Mouse (Mus musculus) heart, embryonic 13.5 days (tissue): ENCODE results near the gene Rims1. TPM values are rescaled to one million over a fixed set of nuclear protein-coding genes. Genes with fewer than 3 reads are reported as not detected.

Experiments
- ATAC-seq: fragments of 200-750 bp; cut with Nextera tagmentation; 2 replicates; pipeline ENCODE4 v1.8.0; 2017; ENCODE audit warnings: moderate TSS enrichment; ENCODE audit not compliant: insufficient number of reproducible peaks, low FRiP score, low TSS enrichment; ENCODE audit errors: extremely low read depth
- H3K27ac ChIP-seq: fragments of 300-500 bp; sonication (generic); replicated peaks from 2 replicates; pipeline ENCODE4 v1.5.1; 2015; ENCODE audit warnings: moderate library complexity, mild to moderate bottlenecking, inconsistent platforms
- H3K27me3 ChIP-seq: fragments of 300-500 bp; sonication (generic); replicated peaks from 2 replicates; pipeline ENCODE4 v1.6.1; 2015; ENCODE audit warnings: mild to moderate bottlenecking, inconsistent platforms
- H3K36me3 ChIP-seq: fragments of 300-500 bp; sonication (generic); 2 replicates; pipeline ENCODE4 v1.6.1; 2015; ENCODE audit warnings: mild to moderate bottlenecking, inconsistent platforms
- H3K4me1 ChIP-seq: fragments of 300-500 bp; sonication (generic); 2 replicates; pipeline ENCODE4 v1.6.1; 2015; ENCODE audit warnings: inconsistent platforms
- H3K4me2 ChIP-seq: fragments of 300-500 bp; sonication (generic); 2 replicates; pipeline ENCODE4 v1.6.1; 2015; ENCODE audit warnings: inconsistent platforms, mild to moderate bottlenecking, moderate library complexity
- H3K4me3 ChIP-seq: fragments of 300-500 bp; sonication (generic); 2 replicates; pipeline ENCODE4 v1.5.1; 2015; ENCODE audit warnings: moderate library complexity, mild to moderate bottlenecking, inconsistent platforms
- H3K9ac ChIP-seq: fragments of 300-500 bp; sonication (generic); 2 replicates; pipeline ENCODE4 v1.6.1; 2015; ENCODE audit warnings: inconsistent platforms, mild to moderate bottlenecking, moderate library complexity
- H3K9me3 ChIP-seq: fragments of 300-500 bp; sonication (generic); 2 replicates; pipeline ENCODE4 v1.6.1; 2016; ENCODE audit warnings: inconsistent platforms
- WGBS: fragments of 180-500 bp; shearing (Covaris S2); methylation state at CpG from one replicate; pipeline ENCODE4 v1.1.7; 2015; ENCODE audit warnings: mixed read lengths; 5-methylcytosine and 5-hydroxymethylcytosine counted together
- polyA plus RNA-seq: library from polyadenylated mRNA; unstranded; fragments of >200 nt; fragmentation: Nextera tagmentation; extraction: Ambion mirVana; gene quantifications from 2 replicates; pipeline ENCODE4 v1.2.1, GENCODE M21; 2015

Gene Rims1
- polyA plus RNA-seq, 1 experiment from 2014 or later, result 1.4 TPM

GRCm38 (mm10) chr1:22487270-22487864 lies 318.4 kb downstream of the Rims1 start:
- no peak overlapping the region for H3K4me3 ChIP-seq
- ATAC-seq, result no peak
- H3K9me3 ChIP-seq, result no peaks in the 10 kb centered on the region
- no peaks in the 10 kb centered on the region for H3K4me1 ChIP-seq
- H3K36me3 ChIP-seq, result no peaks in the 10 kb centered on the region
- WGBS, result 34% methylated on average over 7 of the region's 7 CpGs
- no peaks in the 10 kb centered on the region for H3K27me3 ChIP-seq
- no peak overlapping the region for H3K27ac ChIP-seq
- no peak overlapping the region for H3K9ac ChIP-seq
- no peak overlapping the region for H3K4me2 ChIP-seq

GRCm38 (mm10) chr1:22476220-22476619 lies 329.6 kb downstream of the Rims1 start:
- Histone ChIP-seq H3K4me2 (no peak overlapping the region), H3K27me3 (no peaks in the 10 kb centered on the region), H3K4me3 (no peak overlapping the region), H3K36me3 (no peaks in the 10 kb centered on the region), H3K9ac (no peak overlapping the region), H3K4me1 (peaks cover 4% of the 10 kb centered on the region; the same call in 1 of the 2 replicates), H3K27ac (no peak overlapping the region), H3K9me3 (no peaks in the 10 kb centered on the region)
- ATAC-seq, result no peak
- WGBS, result 77% methylated on average over 2 of the region's 2 CpGs

- no peaks in the 10 kb centered on the region for H3K9me3 ChIP-seq
- 75% methylated on average over 3 of the region's 3 CpGs for WGBS
- no peak for ATAC-seq
- no peak overlapping the region for H3K4me3 ChIP-seq
- no peak overlapping the region for H3K4me2 ChIP-seq
- no peaks in the 10 kb centered on the region for H3K36me3 ChIP-seq
- no peak overlapping the region for H3K27ac ChIP-seq
- no peaks in the 10 kb centered on the region for H3K4me1 ChIP-seq
- no peaks in the 10 kb centered on the region for H3K27me3 ChIP-seq
- no peak overlapping the region for H3K9ac ChIP-seq
Observed at GRCm38 (mm10) chr1:22467033-22467432, 338.8 kb downstream of the Rims1 start.

GRCm38 (mm10) chr1:22466597-22466996 lies 339.2 kb downstream of the Rims1 start:
- 43% methylated on average over 2 of the region's 2 CpGs for WGBS
- H3K4me2 ChIP-seq, result no peak overlapping the region
- H3K9me3 ChIP-seq, result no peaks in the 10 kb centered on the region
- H3K4me1 ChIP-seq, result no peaks in the 10 kb centered on the region
- H3K4me3 ChIP-seq, result no peak overlapping the region
- H3K36me3 ChIP-seq, result no peaks in the 10 kb centered on the region
- H3K9ac ChIP-seq, result no peak overlapping the region
- H3K27me3 ChIP-seq, result no peaks in the 10 kb centered on the region
- no peak for ATAC-seq
- H3K27ac ChIP-seq, result no peak overlapping the region

- Histone ChIP-seq H3K4me2 (no peak overlapping the region), H3K9me3 (no peaks in the 10 kb centered on the region), H3K9ac (no peak overlapping the region), H3K27me3 (no peaks in the 10 kb centered on the region), H3K4me1 (no peaks in the 10 kb centered on the region; the same call in 1 of the 2 replicates), H3K4me3 (no peak overlapping the region), H3K36me3 (no peaks in the 10 kb centered on the region), H3K27ac (no peak overlapping the region)
- 81% methylated on average over 2 of the region's 2 CpGs for WGBS
- no peak for ATAC-seq
Observed at GRCm38 (mm10) chr1:22424020-22424419, 381.8 kb downstream of the Rims1 start.

- 51% methylated on average over 5 of the region's 5 CpGs for WGBS
- H3K4me3 ChIP-seq, result no peak overlapping the region
- no peaks in the 10 kb centered on the region for H3K9me3 ChIP-seq
- no peak overlapping the region for H3K27ac ChIP-seq
- no peak for ATAC-seq
- H3K9ac ChIP-seq, result no peak overlapping the region
- H3K27me3 ChIP-seq, result no peaks in the 10 kb centered on the region
- H3K4me2 ChIP-seq, result no peak overlapping the region
- H3K4me1 ChIP-seq, result no peaks in the 10 kb centered on the region; the same call in 1 of the 2 replicates
- no peaks in the 10 kb centered on the region for H3K36me3 ChIP-seq
Observed at GRCm38 (mm10) chr1:22422102-22422501, 383.7 kb downstream of the Rims1 start.

GRCm38 (mm10) chr1:22410173-22410572 lies 395.6 kb downstream of the Rims1 start:
- WGBS, result 83% methylated on average over 7 of the region's 7 CpGs
- no peaks in the 10 kb centered on the region for H3K4me1 ChIP-seq
- H3K4me2 ChIP-seq, result no peak overlapping the region
- H3K9ac ChIP-seq, result no peak overlapping the region
- no peak overlapping the region for H3K4me3 ChIP-seq
- H3K9me3 ChIP-seq, result no peaks in the 10 kb centered on the region
- no peaks in the 10 kb centered on the region for H3K36me3 ChIP-seq
- no peak overlapping the region for H3K27ac ChIP-seq
- no peaks in the 10 kb centered on the region for H3K27me3 ChIP-seq
- ATAC-seq, result no peak

- H3K9me3 ChIP-seq, result no peaks in the 10 kb centered on the region
- H3K36me3 ChIP-seq, result no peaks in the 10 kb centered on the region
- no peak for ATAC-seq
- no peak overlapping the region for H3K4me3 ChIP-seq
- no peak overlapping the region for H3K4me2 ChIP-seq
- H3K27ac ChIP-seq, result no peak overlapping the region
- H3K4me1 ChIP-seq, result no peaks in the 10 kb centered on the region
- no peaks in the 10 kb centered on the region for H3K27me3 ChIP-seq
- WGBS, result 60% methylated on average over 3 of the region's 3 CpGs
- H3K9ac ChIP-seq, result no peak overlapping the region
Observed at GRCm38 (mm10) chr1:22386361-22386760, 419.4 kb downstream of the Rims1 start.

- no peaks in the 10 kb centered on the region for H3K27me3 ChIP-seq
- H3K36me3 ChIP-seq, result no peaks in the 10 kb centered on the region
- H3K4me3 ChIP-seq, result no peak overlapping the region
- 0 out of 2 replicates have a peak, but pooled peaks cover 2% of the 10 kb centered on the region for H3K4me1 ChIP-seq
- no peak for ATAC-seq
- 67% methylated on average over 5 of the region's 5 CpGs for WGBS
- no peak overlapping the region for H3K27ac ChIP-seq
- no peak overlapping the region for H3K4me2 ChIP-seq
- H3K9me3 ChIP-seq, result no peaks in the 10 kb centered on the region
- no peak overlapping the region for H3K9ac ChIP-seq
Observed at GRCm38 (mm10) chr1:22377652-22378051, 428.1 kb downstream of the Rims1 start.

GRCm38 (mm10) chr1:22377062-22377461 lies 428.7 kb downstream of the Rims1 start:
- Histone ChIP-seq H3K4me1 (0 out of 2 replicates have a peak, but pooled peaks cover 2% of the 10 kb centered on the region), H3K4me3 (no peak overlapping the region), H3K9ac (no peak overlapping the region), H3K27ac (no peak overlapping the region), H3K36me3 (no peaks in the 10 kb centered on the region), H3K27me3 (no peaks in the 10 kb centered on the region), H3K4me2 (no peak overlapping the region), H3K9me3 (no peaks in the 10 kb centered on the region)
- 54% methylated on average over 6 of the region's 6 CpGs for WGBS
- no peak for ATAC-seq

GRCm38 (mm10) chr1:22356209-22356608 lies 449.6 kb downstream of the Rims1 start:
- no peaks in the 10 kb centered on the region for H3K36me3 ChIP-seq
- no peak overlapping the region for H3K4me3 ChIP-seq
- H3K9ac ChIP-seq, result no peak overlapping the region
- no peak for ATAC-seq
- peaks cover 3% of the 10 kb centered on the region; the same call in 1 of the 2 replicates for H3K4me1 ChIP-seq
- no peaks in the 10 kb centered on the region for H3K27me3 ChIP-seq
- no peaks in the 10 kb centered on the region for H3K9me3 ChIP-seq
- 39% methylated on average over 2 of the region's 2 CpGs for WGBS
- H3K4me2 ChIP-seq, result no peak overlapping the region
- H3K27ac ChIP-seq, result no peak overlapping the region

- H3K4me3 ChIP-seq, result no peak overlapping the region
- WGBS, result 76% methylated on average over 4 of the region's 4 CpGs
- H3K4me2 ChIP-seq, result no peak overlapping the region
- H3K27me3 ChIP-seq, result no peaks in the 10 kb centered on the region
- H3K4me1 ChIP-seq, result peaks cover 3% of the 10 kb centered on the region; the same call in 1 of the 2 replicates
- H3K9ac ChIP-seq, result no peak overlapping the region
- no peak overlapping the region for H3K27ac ChIP-seq
- no peaks in the 10 kb centered on the region for H3K9me3 ChIP-seq
- no peaks in the 10 kb centered on the region for H3K36me3 ChIP-seq
- ATAC-seq, result no peak
Observed at GRCm38 (mm10) chr1:22353687-22354086, 452.1 kb downstream of the Rims1 start.
